Mouse (Mus musculus) E14TG2a.4 (cell line): Measurements from ENCODE around the gene Homer3.

Experiments used
- CTCF ChIP-seq: conservative IDR thresholded peaks from 2 replicates; pipeline ENCODE4 v1.5.1; 2014; ENCODE audit warnings: low read length
- NANOG ChIP-seq: IDR thresholded peaks from 2 replicates; pipeline ENCODE4 v1.6.1; 2014; ENCODE audit warnings: borderline replicate concordance, low read length, mixed read lengths

DNA sequence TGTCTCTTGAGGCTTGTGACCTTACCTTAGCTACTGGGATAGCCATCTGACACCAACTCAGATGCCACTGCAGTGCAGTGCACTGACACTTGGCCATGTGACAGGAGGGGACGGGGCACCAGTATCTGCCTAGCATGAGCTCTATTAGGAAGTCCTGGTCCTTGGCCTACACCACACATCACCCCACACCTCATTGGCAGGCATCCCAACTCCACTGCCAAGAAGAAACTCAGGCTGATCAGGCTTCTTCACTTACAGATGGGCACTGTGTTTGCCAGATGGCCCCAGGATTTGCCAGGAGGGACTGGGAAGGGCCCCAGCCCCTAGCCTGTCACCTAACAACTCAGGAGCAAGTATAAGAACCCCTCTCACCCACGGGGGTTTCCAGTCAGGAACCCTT, 30.8 kb downstream of the Homer3 start:
- TF ChIP-seq CTCF (no peak), NANOG (no peak)
